Mouse (Mus musculus): ENCODE measurements around the gene Cdh15.

Cdh15 gene

GRCm38 (mm10) chr8:122847829-122848561 lies at the start of gene Cdh15:
Gene Cdh15, plus strand, starts transcription at chr8:122847966.
- peak; percentile 68 for DNase-seq (ENCODE audit: inconsistent ontology term)

- DNase-seq (ENCODE audit: inconsistent ontology term) = peak; percentile 73
Measured at GRCm38 (mm10) chr8:122803906-122804761, 43.6 kb upstream of the Cdh15 start.

GRCm38 (mm10) chr8:122805349-122805748 lies 42.4 kb upstream of the Cdh15 start:
- DNase-seq (ENCODE audit: inconsistent ontology term) = peak; percentile 80

- DNase-seq (ENCODE audit: inconsistent ontology term) = no peak
Measured at GRCm38 (mm10) chr8:122806956-122807538, 40.7 kb upstream of the Cdh15 start.

GRCm38 (mm10) chr8:122807907-122808306 lies 39.9 kb upstream of the Cdh15 start:
- no peak for DNase-seq (ENCODE audit: inconsistent ontology term)

GRCm38 (mm10) chr8:122810376-122810775 lies 37.4 kb upstream of the Cdh15 start:
- DNase-seq (ENCODE audit: inconsistent ontology term) = no peak

GRCm38 (mm10) chr8:122811870-122812494 lies 35.8 kb upstream of the Cdh15 start:
- no peak for DNase-seq (ENCODE audit: inconsistent ontology term)

- DNase-seq (ENCODE audit: inconsistent ontology term) = no peak
Measured at GRCm38 (mm10) chr8:122812610-122813250, 35.0 kb upstream of the Cdh15 start.

- DNase-seq (ENCODE audit: inconsistent ontology term) = peak; percentile 69
Measured at GRCm38 (mm10) chr8:122814608-122815007, 33.2 kb upstream of the Cdh15 start.

GRCm38 (mm10) chr8:122816965-122817364 lies 30.8 kb upstream of the Cdh15 start:
- no peak for DNase-seq (ENCODE audit: inconsistent ontology term)

GRCm38 (mm10) chr8:122817724-122818496 lies 29.9 kb upstream of the Cdh15 start:
- DNase-seq (ENCODE audit: inconsistent ontology term) = no peak

- no peak for DNase-seq (ENCODE audit: inconsistent ontology term)
Measured at GRCm38 (mm10) chr8:122819776-122820175, 28.0 kb upstream of the Cdh15 start.

GRCm38 (mm10) chr8:122824571-122824970 lies 23.2 kb upstream of the Cdh15 start:
- DNase-seq (ENCODE audit: inconsistent ontology term) = no peak

- no peak for DNase-seq (ENCODE audit: inconsistent ontology term)
Measured at GRCm38 (mm10) chr8:122824986-122825385, 22.8 kb upstream of the Cdh15 start.

GRCm38 (mm10) chr8:122825408-122825807 lies 22.4 kb upstream of the Cdh15 start:
- DNase-seq (ENCODE audit: inconsistent ontology term) = peak; percentile 34

- no peak for DNase-seq (ENCODE audit: inconsistent ontology term)
Measured at GRCm38 (mm10) chr8:122829396-122829795, 18.4 kb upstream of the Cdh15 start.

- DNase-seq (ENCODE audit: inconsistent ontology term) = peak; percentile 85
Measured at GRCm38 (mm10) chr8:122830349-122831061, 17.3 kb upstream of the Cdh15 start.

- DNase-seq (ENCODE audit: inconsistent ontology term) = no peak
Measured at GRCm38 (mm10) chr8:122834416-122834815, 13.3 kb upstream of the Cdh15 start.

- peak; percentile 59 for DNase-seq (ENCODE audit: inconsistent ontology term)
Measured at GRCm38 (mm10) chr8:122834971-122835370, 12.8 kb upstream of the Cdh15 start.

GRCm38 (mm10) chr8:122836199-122836598 lies 11.6 kb upstream of the Cdh15 start:
- DNase-seq (ENCODE audit: inconsistent ontology term) = no peak

Data from Muller cell, postnatal 12 days (primary cell).